Mouse (Mus musculus) left cerebral cortex, postnatal 25 days (tissue): ENCODE measurements around the gene Mup8. TPM values are rescaled to one million over a fixed set of nuclear protein-coding genes. Genes with fewer than 3 reads are reported as not detected.
"Not testable (repeated sequence)": the region's sequence is repeated elsewhere in the genome, so short reads cannot be mapped to it uniquely, and the experiment has no call there.

Experiments
- DNase-seq, 2 experiments: peaks; one replicate each; pipeline ENCODE4 v3.0.0; 2022; ENCODE audit warnings: low spot score in 2 of 2, mixed read lengths in 1 of 2
- intact Hi-C: fragments of 180-260 bp; cut with DNase I; formaldehyde crosslinking; loops from one replicate; pipeline ENCODE4 v1.15.1; 2025
- total RNA-seq, 2 experiments: library from RNA; stranded (reverse); gene quantifications; 2 replicates each; pipeline ENCODE4 v1.2.3; 2021

Gene Mup8
- total RNA-seq = not detected

- intact Hi-C loops, DNase-seq: not testable (repeated sequence)
Measured at GRCm38 (mm10) chr4:60222499-60222898, at the start of gene Mup8. Gene Mup8, minus strand, starts transcription at chr4:60222599.

- DNase-seq, intact Hi-C loops: not testable (repeated sequence)
Measured at GRCm38 (mm10) chr4:60265977-60266770, 43.8 kb upstream of the Mup8 start.

- DNase-seq, intact Hi-C loops: not testable (repeated sequence)
Measured at GRCm38 (mm10) chr4:60262706-60263105, 40.3 kb upstream of the Mup8 start.

Other genes starting within 250 kb of the Mup8 start
- gene Mup7, start 152.1 kb downstream of the Mup8 start, total RNA-seq = not detected
- gene Mup2, start 68.3 kb downstream of the Mup8 start, total RNA-seq = not detected
- gene Mup9, start 199.4 kb upstream of the Mup8 start, total RNA-seq = not detected